ENCODE assay signal across 22 mouse cellular contexts in the genomic region with DNA sequence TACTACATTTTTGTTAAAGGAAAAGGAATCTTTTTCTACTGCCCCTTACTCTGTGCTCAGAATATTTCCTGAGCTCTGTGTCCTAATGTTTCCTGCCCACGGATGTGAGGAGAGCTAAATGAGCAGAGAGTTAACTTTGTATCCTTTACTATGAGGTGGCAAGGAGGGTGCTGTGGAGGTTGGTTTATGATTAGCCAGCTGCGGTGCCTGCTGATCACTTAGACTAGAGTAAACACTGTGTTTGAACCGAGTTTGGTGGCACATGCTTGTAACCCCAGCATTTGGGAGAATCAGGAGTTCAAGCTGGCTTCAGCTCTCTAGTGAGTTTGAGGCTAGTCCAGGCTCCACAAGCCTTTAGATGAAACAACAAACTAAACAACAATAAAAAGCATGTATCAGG. TPM values are rescaled to one million over a fixed set of nuclear protein-coding genes. Genes with fewer than 3 reads are reported as not detected.
DNase-seq lines count a peak whose midpoint lies in the region; ATAC-seq lines count a peak whose summit lies in the region.
"Had no signal": no experiment of that assay in that cellular context is flagged by ENCODE, and none has a peak within 500 bp of the region (broad histone marks: within the 10 kb centered on the region; RNA-seq: fewer than 3 reads in every experiment).

No protein-coding gene starts in this region.

- no peak overlapping the region for H3K4me3 ChIP-seq in intestine, embryonic 16.5 days (ENCODE audit: low read length)
- H3K4me3 ChIP-seq in liver, embryonic 16.5 days (ENCODE audit: low read depth, low read length), result no peak overlapping the region
- H3K4me3 ChIP-seq: limb, embryonic 15.5 days had no signal

- no peaks in the 10 kb centered on the region for H3K27me3 ChIP-seq in intestine, embryonic 16.5 days (replicated peaks; ENCODE audit: control insufficient read depth, insufficient read depth, low read length)
- H3K27me3 ChIP-seq in liver, embryonic 16.5 days (ENCODE audit: control insufficient read depth, insufficient read depth, low read depth, low read length), result no peaks in the 10 kb centered on the region
- H3K27me3 ChIP-seq: limb, embryonic 15.5 days had no signal

- ATAC-seq in intestine, embryonic 16.5 days, result peak; percentile 60; the same call in 1 of the 2 replicates
- ATAC-seq in liver, embryonic 16.5 days (ENCODE audit: low read depth), result peak; percentile 84

- H3K9ac ChIP-seq in intestine, embryonic 16.5 days (ENCODE audit: low read depth, low read length), result no peak overlapping the region
- H3K9ac ChIP-seq in liver, embryonic 16.5 days (ENCODE audit: low read depth, low read length), result no peak overlapping the region
- H3K9ac ChIP-seq: hindbrain, embryonic 14.5 days; limb, embryonic 15.5 days had no signal

- no peak overlapping the region for H3K27ac ChIP-seq in intestine, embryonic 16.5 days (ENCODE audit: low read length)
- H3K27ac ChIP-seq in liver, embryonic 16.5 days (ENCODE audit: low read length), result no peak overlapping the region; the same call in 1 of the 2 replicates
- H3K27ac ChIP-seq: hindbrain, embryonic 14.5 days; limb, embryonic 15.5 days had no signal

- H3K9me3 ChIP-seq in intestine, embryonic 16.5 days (ENCODE audit: control insufficient read depth, low read length), result no peaks in the 10 kb centered on the region
- no peaks in the 10 kb centered on the region for H3K9me3 ChIP-seq in liver, embryonic 16.5 days (replicated peaks; ENCODE audit: control insufficient read depth, low read length)
- H3K9me3 ChIP-seq: limb, embryonic 15.5 days had no signal

- no peaks in the 10 kb centered on the region for H3K4me1 ChIP-seq in intestine, embryonic 16.5 days (ENCODE audit: control insufficient read depth, insufficient read depth, low read length)
- H3K4me1 ChIP-seq in liver, embryonic 16.5 days (ENCODE audit: control insufficient read depth, low read depth, low read length), result peaks cover 2% of the 10 kb centered on the region; the same call in 1 of the 2 replicates
- H3K4me1 ChIP-seq: limb, embryonic 15.5 days had no signal

- H3K4me2 ChIP-seq in intestine, embryonic 16.5 days (ENCODE audit: low read depth, low read length), result no peak overlapping the region
- no peak overlapping the region for H3K4me2 ChIP-seq in liver, embryonic 16.5 days (ENCODE audit: low read depth, low read length)
- H3K4me2 ChIP-seq: hindbrain, embryonic 14.5 days; limb, embryonic 15.5 days; midbrain, embryonic 11.5 days had no signal

- DNase-seq in kidney, adult 9 months, result peak; percentile 69
- peak; percentile 22 to 42 for DNase-seq in kidney, postnatal 4 days
- no peak for DNase-seq in adrenal gland, postnatal 4 days (ENCODE audit: low spot score in 2 of 2)
- no peak for DNase-seq in adrenal gland, adult (ENCODE audit: inconsistent age in 2 of 2, low spot score in 1 of 2)
- no peak for DNase-seq in neural tube, embryonic 10.5 days (ENCODE audit: extremely low spot score, low spot score)
- DNase-seq: cerebellum, postnatal 10 days; heart, postnatal 14 days; lung, postnatal 14 days; thymus, postnatal 4 days had no signal

- 0 out of 2 replicates have a peak, but pooled peaks cover 2% of the 10 kb centered on the region for H3K36me3 ChIP-seq in intestine, embryonic 16.5 days (ENCODE audit: control insufficient read depth, insufficient read depth, low read length)
- no peaks in the 10 kb centered on the region for H3K36me3 ChIP-seq in liver, embryonic 16.5 days (ENCODE audit: control insufficient read depth, insufficient read depth)

- 41% methylated on average over 3 of the region's 3 CpGs for WGBS in intestine, embryonic 16.5 days
- WGBS in liver, embryonic 16.5 days (ENCODE audit: insufficient replicate concordance), result 62% methylated on average over 3 of the region's 3 CpGs

RNA-seq across cellular contexts. Expression of a gene that starts 49.7 kb away (rescaled TPM):
- 43.6 and 47.3 TPM in 2 replicates for polyA plus RNA-seq in intestine, embryonic 16.5 days (2015; fragmentation: Nextera tagmentation; extraction: Ambion mirVana)
- polyA plus RNA-seq in liver, embryonic 16.5 days (2015; fragmentation: Nextera tagmentation; extraction: Ambion mirVana), result 24.9 and 28.5 TPM in 2 replicates
- total RNA-seq in adrenal gland, postnatal 4 days (2021), result 10 to 100 TPM; 37.0 to 39.7 TPM

RNA-seq across cellular contexts. Expression of a gene that starts 49.7 kb away (rescaled TPM):
- 37.7 and 41.0 TPM in 2 replicates for polyA plus RNA-seq in intestine, embryonic 16.5 days (2015; fragmentation: Nextera tagmentation; extraction: Ambion mirVana)
- polyA plus RNA-seq in liver, embryonic 16.5 days (2015; fragmentation: Nextera tagmentation; extraction: Ambion mirVana), result 19.4 and 19.5 TPM in 2 replicates
- 10 to 100 TPM; 39.5 to 43.4 TPM for total RNA-seq in adrenal gland, postnatal 4 days (2021)

RNA-seq across cellular contexts. Expression of a gene that starts 52.0 kb away (rescaled TPM):
- polyA plus RNA-seq in intestine, embryonic 16.5 days (2015; fragmentation: Nextera tagmentation; extraction: Ambion mirVana), result 45.2 and 67.0 TPM in 2 replicates
- polyA plus RNA-seq in liver, embryonic 16.5 days (2015; fragmentation: Nextera tagmentation; extraction: Ambion mirVana), result 30.3 and 33.5 TPM in 2 replicates
- 10 to 100 TPM in 1 of 2 experiments, 1 to 10 TPM in 1; 7.2 to 40.4 TPM for total RNA-seq in adrenal gland, postnatal 4 days (2021)
- total RNA-seq: gastrocnemius, adult 8-10 months; monocyte, adult 5-6 weeks had no signal
- polyA plus RNA-seq: C2C12; forebrain, embryonic 11.5 days; neural tube, embryonic 14.5 days had no signal

RNA-seq across cellular contexts. Expression of a gene that starts 52.0 kb away (rescaled TPM):
- 1.4 and 1.6 TPM in 2 replicates for polyA plus RNA-seq in intestine, embryonic 16.5 days (2015; fragmentation: Nextera tagmentation; extraction: Ambion mirVana)
- polyA plus RNA-seq in liver, embryonic 16.5 days (2015; fragmentation: Nextera tagmentation; extraction: Ambion mirVana), result 0.22 and 0.27 TPM in 2 replicates
- total RNA-seq in adrenal gland, postnatal 4 days (2021), result under 1 TPM in 1 of 2 experiments, not detected in 1; 0.48 TPM
- total RNA-seq: gastrocnemius, adult 8-10 months; heart, postnatal 14 days; layer of hippocampus, postnatal 14 days; left cerebral cortex, postnatal 25 days had no signal
- polyA plus RNA-seq: forebrain, embryonic 11.5 days; testis, adult 2 months had no signal

Comparison
In these comparisons a context has a peak if more than half of its experiments do, and no peak if none do; other contexts are left out.
1. DNase-seq: peak in kidney, adult 9 months (single experiment) and kidney, postnatal 4 days (2 of 2); none in adrenal gland, postnatal 4 days (0 of 2), adrenal gland, adult (0 of 2) and neural tube, embryonic 10.5 days (single experiment).